Mouse (Mus musculus) spleen, postnatal 10 days (tissue): ENCODE measurements at regions not wholly inside any gene's neighbourhood (a gene's known extent, or its start where the extent isn't known, plus 50 kb on each side); places are given as distances from the start of the nearest gene placed in this dataset.

ENCODE experiments used
- DNase-seq, 2 experiments: peaks; one replicate each; pipeline ENCODE4 v3.0.0; 2021 to 2022; ENCODE audit warnings: low spot score in 2 of 2

DNA sequence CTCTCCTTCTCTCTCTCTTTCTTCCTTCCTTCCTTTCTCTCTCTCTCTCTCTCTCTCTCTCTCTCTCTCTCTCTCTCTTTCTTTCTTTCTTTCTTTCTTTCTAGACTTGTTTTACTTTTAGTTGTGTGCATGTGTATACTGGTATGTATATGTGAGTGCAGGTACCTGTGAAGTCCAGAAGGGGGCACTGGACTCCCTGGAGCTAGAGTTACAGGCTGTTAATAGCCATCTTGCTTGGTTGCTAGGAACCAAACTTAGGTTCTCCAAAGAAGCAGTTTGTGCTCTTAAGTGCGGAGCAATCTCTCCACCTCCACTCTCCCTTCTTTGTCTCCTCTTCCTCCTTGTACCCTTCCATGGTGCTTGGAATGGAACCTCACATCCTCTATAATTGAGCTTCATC, 77.2 kb downstream of the Gm10604 start:
- DNase-seq: no peak

DNA sequence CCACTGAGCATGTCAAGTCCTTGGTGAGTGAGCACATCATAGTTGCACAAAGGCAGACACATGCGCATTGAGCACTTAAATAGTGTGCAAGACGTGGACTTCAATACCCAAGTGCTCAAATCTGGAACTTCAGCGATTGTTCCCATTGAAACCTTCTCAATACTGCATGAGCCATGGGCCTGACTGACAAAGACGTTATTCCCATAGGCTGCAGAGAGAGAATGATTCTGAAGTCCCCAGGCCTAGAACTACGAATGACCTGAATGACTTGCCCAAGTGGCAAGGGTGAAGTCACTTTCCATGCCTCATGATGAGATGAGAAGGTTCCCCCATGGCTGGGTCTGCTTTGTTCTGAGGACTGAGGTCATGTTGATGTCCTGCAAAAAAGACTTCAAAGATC, 77.7 kb downstream of the Gm10604 start:
- no peak for DNase-seq

DNA sequence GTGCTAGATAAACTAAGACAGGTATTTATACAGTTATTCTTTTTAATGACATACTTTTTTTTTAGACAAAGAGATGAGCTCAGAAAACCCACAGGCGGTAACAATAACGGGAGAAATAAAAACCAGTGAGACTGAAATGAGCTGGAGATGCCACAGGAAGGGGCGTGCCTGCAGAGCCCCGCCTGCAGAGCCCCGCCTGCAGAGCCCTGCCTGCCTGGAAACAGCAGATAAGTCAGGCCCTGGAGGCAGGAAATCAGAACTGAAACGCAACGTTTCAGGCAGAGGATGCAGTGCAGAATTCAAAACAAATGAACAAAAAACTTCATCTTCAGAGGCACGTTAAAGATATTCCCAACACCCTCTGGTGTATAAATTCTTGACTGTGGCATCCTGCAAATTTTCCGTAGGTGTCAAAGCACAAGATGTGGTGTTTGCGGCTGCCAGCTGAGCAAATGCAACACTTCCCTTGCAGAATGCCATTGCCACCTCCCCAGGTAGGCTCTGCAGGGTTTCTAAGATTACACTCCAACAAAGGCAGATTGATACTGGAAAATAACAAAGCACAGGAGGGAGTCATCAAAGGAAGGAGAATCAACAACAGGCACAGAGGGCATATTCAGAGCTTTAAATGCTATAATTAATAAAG, 81.0 kb downstream of the Gm10604 start:
- peak in 1 of 2 experiments; percentile 55 for DNase-seq

DNA sequence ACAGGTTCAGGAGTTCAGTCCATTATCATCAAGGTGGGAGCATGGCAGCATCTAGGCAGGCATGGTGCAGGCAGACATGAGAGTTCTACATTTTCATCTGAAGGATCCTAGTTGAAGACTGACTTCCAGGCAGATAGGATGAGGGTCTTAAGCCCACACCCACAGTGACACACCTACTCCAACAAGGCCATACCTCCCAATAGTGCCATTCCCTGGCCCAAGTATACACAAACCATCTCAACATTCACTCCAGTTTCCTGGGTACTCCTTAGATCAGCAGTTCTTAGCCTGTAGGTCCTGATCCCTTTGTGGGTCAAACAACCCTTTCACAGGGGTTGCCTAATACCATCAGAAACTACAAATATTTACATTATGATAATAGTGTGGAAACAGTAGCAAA, 83.8 kb downstream of the Gm10604 start:
- DNase-seq: no peak

DNA sequence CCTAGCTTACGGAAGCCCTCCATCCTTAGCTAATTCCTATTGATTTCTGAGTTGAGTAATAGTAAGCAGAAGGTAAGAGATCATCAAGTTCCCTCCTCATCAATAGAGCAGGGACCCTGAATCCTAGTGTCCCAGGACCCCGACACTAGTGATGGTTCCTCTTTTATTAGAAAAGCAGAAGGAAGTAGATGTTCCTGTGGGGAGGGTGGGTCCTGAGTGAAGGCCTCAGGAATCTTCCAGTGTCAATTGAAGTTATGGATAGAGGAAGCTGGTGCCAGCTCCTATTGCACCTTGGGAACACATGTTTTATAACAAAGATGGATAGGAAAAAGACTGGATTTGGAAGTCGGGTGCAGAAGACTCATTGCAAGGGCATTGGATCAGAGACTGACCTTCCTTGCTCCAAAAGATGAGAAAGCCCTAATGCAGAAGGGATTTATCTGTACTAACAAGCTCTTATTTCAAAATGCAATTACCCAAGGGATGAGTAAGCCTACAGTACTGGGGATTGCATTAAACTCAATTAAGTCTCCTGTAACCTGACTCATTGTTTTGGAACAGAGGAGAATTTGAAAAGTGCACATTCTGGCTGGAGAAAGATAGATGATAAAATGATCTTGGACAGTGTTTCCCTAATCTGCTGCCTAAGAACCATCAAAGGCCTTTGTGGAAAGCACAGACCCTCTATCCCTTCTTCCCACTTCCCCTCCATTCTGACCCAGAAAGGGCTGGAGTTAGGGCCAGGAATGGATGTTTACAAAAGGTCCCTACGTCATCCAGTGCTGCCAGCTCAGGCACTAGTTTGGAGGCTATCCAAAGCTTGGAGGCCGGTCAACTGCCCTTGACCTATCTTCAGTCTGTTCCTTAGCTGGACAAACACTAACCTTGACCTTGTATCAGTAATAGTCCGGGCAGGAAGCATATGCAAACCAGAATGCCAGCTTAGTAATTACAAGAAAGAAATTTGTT, 84.9 kb downstream of the Gm10604 start:
- DNase-seq: no peak

DNA sequence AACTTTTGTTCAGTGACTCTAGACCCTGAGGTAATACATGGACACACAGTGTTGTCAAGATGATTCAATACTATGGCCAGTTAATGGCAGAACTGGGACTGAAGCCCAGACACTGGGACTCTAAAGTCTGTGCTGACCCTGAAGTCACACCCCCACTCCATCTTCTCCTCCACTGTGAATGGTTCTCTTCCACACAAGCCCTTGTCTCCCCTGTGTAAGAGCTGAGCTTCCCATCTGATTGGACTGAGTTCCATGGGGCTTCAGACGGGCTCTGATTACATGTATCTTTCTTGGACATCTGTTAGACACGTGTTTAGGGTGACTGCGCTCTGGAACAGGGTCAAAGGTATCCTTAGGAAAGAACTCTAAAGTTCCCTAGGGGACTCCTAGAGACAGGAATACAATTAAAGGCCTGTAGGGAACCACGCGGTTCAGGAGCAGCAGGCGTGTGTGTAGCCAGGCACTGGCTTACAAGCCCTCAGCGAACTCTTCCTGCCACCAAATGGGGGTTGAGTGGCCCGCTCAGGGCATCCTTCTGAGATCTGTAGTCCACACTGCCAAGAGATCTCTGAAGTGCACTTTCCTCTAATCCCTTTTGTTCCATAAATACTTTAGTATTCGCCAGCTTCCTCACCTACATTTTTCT, 87.4 kb downstream of the Gm10604 start:
- DNase-seq: no peak

DNA sequence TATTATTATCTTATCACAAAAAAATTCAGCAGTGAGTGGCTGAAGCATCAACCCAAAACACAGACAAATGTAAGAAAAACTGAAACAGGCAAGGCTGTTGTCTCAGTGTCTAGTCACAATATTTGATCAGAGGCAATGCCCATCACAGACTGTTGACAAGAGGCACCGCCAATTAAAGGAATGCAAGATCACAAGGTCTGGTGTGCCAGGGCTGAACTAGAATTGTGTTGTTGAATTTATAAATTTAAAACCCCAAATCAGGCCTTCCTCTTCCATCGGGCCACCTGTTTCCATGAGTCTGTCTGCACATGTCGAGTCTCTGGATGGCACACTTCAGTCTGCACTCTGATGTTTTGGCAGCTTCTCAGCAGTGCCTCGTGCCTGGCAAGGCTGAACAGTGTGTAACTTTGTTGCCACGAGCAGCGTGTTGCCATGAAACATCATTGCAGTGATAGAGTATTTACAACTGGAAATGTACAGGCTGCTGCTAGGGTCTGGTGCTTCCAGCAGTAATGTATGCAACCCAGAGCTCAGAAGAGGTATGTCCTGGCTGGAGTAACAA, 91.9 kb downstream of the Gm10604 start:
- DNase-seq: no peak

DNA sequence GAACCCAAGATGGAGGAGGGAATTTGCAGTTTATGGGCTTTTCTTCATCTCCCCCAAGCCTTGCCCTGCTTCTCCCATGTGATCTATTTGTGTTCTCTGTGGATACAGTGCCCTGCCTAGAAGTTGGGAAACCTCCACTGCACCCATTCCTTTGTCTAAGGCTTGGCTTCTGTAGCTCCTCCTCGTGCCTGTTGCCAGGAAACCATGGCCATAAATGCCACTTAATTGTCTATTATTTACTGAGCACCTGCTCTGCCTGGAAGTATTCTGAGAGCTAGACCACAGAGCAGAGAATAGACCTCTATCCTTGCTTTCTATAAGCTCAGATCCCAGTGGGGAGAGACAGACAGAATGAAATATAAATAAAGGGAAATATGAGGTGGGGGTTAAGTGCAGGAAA, 93.7 kb downstream of the Gm10604 start:
- DNase-seq: no peak

DNA sequence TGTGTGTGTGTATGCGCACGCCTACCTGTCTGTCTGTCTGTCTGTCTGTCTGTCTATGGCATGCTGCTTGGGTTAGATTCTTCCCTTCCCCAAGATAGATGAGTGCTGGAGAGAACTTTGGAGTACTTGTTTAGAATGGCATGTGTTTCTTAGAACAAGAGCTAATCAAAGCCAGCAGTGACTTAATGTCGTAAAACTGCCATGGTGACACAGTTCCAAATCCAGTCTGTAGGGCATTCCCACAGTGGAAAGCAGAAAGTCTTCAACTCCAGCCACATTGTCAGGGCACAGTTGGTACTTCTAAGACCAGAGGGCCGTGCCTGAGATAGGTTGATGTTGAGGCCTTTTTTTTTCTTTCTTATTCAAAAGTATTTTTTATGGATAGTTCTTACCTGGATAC, 95.6 kb downstream of the Gm10604 start:
- no peak for DNase-seq

DNA sequence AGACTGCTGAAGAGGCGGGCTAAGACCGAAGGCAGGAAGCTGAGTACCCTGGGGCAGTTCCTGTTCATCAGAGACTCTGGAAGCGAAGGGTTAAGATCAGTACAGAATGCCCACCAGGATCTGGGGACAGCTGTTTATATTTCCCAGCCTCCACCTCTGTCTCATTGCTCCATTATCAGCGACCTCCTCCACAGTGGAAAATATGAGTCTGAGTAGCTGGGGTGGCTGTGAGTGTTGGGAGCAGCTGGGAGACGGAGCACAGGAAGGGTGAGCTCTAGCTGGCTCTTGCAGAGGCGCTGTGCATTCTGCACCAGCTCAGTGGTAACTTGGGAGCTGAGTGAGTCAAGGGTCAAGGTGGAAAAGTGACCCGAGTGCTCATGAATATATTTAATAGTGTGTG, 96.2 kb downstream of the Gm10604 start:
- no peak for DNase-seq

DNA sequence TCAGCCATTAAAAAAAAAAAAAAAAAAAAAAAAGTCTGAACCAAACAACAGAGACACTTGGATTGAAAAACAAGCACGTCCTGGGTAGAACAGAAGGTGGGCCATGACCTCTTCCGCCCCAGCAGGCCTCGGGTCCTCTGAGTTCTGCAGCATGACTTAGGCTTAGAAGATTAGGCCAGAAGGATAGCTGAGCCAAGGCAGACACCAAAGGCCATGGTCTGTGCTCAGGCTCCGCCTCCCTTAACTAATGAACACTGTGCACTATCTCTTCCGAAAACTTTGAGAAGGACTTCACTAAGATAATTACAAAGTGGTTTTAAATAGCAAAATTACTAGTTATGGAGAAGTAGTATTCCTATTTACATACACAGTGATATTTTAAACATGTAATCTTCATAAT, 97.8 kb downstream of the Gm10604 start:
- no peak for DNase-seq

DNA sequence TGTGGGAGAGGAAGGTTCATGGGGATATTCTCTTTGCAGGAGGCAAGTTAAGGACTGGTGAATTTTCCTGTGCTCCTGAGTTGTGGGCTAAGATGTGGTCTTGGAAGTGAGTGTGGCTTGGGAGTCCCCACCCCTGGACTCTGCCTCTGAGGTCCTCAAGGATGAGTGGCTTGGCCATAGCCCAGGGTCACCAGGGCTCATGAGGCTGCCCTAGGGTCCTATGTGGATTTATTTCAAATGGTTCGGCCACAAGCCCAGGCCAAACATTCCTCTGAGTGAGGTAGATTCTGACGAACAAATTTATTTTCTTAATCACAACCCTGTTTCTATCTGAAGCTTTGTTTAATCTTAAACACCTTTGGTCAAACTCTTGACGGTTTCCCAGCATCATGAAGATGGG, 98.4 kb downstream of the Gm10604 start:
- DNase-seq: no peak

DNA sequence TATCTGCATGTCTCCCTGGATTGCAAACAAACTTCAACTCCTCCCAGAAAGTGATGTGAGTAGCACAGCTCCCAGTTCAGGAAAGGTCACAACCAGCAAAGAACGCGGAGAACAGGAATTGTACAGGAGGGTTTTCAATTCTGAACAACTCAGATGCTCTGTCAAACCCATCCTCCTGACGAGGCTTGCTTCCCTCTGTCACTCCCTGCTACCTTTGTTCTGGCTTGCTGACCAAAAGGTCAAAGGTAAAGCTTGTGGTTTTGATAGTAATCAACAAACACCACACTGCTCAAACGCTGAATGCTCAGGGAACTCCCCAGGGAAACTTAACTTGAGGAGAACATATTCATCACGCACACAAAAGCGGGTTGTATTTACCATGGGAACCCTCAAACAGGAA, 102.4 kb downstream of the Gm10604 start:
- no peak for DNase-seq

DNA sequence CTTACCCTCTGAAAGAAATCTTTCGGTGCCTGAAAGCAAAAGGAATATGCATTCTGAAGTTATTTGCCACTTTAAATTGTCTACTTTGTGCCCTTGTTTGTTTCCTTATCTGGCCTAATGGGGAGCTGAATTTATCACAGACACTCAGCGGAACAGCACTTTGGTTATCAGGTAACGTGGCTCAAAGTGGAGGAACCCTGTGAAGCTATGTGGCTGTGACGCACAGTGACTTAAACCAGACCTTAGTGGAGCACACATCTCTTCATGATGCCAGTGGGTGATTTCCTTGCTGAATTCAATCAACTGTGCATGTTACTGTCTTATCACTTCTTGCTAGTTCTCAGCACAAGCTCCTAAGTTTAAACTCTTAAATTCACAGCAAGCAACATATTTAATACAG, 103.1 kb downstream of the Gm10604 start:
- no peak for DNase-seq

DNA sequence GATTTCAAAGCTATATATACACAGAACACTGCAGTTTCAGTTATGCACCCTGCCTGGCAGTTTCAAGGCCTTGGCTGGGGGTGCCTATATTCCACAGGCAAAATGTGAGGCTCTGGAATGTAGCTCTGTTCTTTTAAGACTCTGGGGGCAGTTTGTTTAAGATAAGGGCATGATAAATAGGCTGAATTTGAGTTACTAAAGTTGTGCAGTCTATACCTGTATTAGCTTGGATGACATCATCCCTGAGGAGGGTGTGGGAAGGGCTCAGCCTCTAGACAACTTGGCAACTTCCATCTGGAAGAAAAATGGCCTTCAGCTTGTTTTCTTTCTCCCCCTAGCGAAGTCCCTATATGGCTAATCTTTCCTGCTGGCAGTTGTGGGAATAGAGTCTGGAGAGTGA, 105.1 kb downstream of the Gm10604 start:
- DNase-seq: no peak

DNA sequence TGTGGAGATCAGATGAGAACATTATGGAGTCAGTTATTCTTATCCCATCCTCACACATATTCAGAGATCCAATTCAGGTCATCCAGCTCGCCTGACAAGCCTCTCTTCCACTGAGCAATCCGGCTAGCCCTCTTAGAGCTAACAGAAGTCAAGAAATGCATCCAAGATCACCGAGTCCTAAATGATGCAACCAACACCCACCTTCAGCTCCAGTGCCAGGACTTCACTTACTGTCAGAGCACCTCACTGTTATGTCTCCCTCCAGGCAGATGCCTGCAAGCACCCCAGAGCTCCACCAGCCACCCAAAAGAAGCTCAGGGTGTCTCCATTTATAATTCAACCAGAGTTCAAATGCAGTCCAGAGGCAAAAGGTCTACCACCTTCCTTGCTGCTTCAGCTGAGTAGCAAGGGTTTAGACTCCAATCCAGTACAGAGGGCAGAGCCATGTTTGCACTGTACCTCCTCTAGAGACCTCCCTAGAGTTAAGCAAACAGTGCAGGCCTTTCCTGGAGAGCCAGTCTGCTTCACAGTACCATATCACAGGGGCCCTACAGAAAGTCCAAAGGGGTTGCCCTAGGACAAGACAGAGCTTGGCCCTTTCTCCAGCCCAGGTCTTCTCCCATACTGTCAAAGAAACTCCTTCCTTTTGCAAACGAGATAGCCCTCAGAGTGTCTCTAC, 106.3 kb downstream of the Gm10604 start:
- DNase-seq: no peak

DNA sequence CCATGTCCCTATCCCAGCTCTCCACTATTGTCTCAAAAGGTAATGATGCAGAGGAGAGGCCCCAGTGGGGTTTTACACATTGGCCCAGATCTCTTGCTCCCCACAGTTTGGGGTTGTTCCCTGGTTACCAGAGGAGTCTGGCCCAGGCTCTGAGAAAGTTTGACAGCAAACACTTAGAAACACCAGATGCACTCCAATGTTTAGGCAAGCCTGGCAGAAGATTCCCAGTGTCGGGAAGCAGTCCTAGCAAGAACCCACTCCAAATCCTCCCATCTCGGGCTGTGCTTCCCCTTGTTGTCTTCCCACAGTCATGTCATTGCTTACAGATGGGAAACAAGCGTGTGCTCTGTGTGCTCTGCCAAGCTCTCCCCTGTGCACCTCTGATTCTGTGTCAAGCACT, 109.0 kb downstream of the Gm10604 start:
- no peak for DNase-seq

DNA sequence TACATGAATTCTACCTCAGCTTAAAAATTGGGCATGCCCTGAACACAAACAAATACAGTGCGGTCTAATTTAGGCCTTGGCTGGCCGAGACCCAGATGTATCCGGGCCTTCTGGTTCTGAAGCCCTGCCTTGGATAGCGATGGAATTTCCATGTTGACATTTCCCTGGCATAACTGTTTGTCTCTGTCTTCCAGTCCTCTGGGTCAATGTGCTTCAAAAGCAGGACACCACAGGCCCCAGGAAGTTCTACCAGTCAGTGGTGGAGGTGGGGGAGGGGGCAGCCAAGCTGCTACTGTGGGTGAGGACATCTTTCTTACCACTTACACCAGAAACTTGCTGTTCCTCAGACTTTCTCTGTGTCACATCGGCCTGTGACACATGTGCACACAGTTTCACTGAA, 111.3 kb downstream of the Gm10604 start:
- DNase-seq: no peak

DNA sequence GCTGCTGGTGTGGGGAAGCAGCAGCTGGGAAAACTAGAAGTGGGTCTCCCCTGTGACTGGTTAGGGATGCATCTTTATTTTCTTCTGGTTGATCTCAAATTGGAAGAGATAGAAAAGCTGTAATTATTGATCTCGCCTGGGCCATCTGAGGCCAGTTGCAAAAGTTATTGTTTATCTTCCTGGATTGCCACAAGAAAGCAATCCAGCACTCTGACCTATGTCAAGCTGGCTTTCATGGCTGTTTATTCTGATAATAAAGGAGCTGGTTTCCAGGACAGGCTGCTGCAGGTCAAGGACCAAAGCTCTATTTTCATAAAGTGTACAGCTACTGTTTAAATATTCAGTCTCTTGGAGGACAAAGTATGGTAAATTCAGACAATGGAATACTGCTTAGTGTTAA, 112.5 kb downstream of the Gm10604 start:
- DNase-seq: no peak
